Mouse (Mus musculus): ENCODE measurements around the gene Sugp2. TPM values are rescaled to one million over a fixed set of nuclear protein-coding genes. Genes with fewer than 3 reads are reported as not detected.

The Sugp2 gene
- total RNA-seq, 2 experiments from 2014 or later: 118 to 122 TPM

GRCm38 (mm10) chr8:70272949-70273348 is 38.9 kb downstream of the Sugp2 start:
- intact Hi-C loops (cut with DNase I): no loop called here

GRCm38 (mm10) chr8:70274350-70274749 is 40.3 kb downstream of the Sugp2 start:
- DNase-seq (ENCODE audit: low spot score in 2 of 2): no peak
- intact Hi-C loops (cut with DNase I): no loop called here

More at GRCm38 (mm10) chr8:70272949-70273348, 38.9 kb downstream of the Sugp2 start:
- DNase-seq (ENCODE audit: low spot score in 2 of 2): no peak

GRCm38 (mm10) chr8:70276476-70276875 is 42.5 kb downstream of the Sugp2 start:
- intact Hi-C loops (cut with DNase I): no loop called here
- DNase-seq (ENCODE audit: low spot score in 2 of 2): no peak

- peak in 1 of 2 experiments; percentile 58 for DNase-seq (ENCODE audit: low spot score in 2 of 2)
Measured at GRCm38 (mm10) chr8:70278175-70278574, 44.1 kb downstream of the Sugp2 start.

GRCm38 (mm10) chr8:70279266-70279665 is 45.2 kb downstream of the Sugp2 start:
- intact Hi-C loops (cut with DNase I): no loop called here
- DNase-seq (ENCODE audit: low spot score in 2 of 2): no peak

More at GRCm38 (mm10) chr8:70278175-70278574, 44.1 kb downstream of the Sugp2 start:
- intact Hi-C loops (cut with DNase I): no loop called here

- DNase-seq (ENCODE audit: low spot score in 2 of 2): no peak
- intact Hi-C loops (cut with DNase I): no loop called here
Measured at GRCm38 (mm10) chr8:70281001-70281400, 47.0 kb downstream of the Sugp2 start.

GRCm38 (mm10) chr8:70282603-70283135 is 48.6 kb downstream of the Sugp2 start, which contains the start of gene Homer3:
Gene Homer3, plus strand, starts transcription at chr8:70282827.
- peak; percentile 67 to 71 for DNase-seq (ENCODE audit: low spot score in 2 of 2)
- intact Hi-C loops (cut with DNase I): loop anchor here (1.0 kb wide), 1 partner anchor 48 kb away; the partner anchor contains the start of genes Armc6 and Sugp2

- no peak for DNase-seq (ENCODE audit: low spot score in 2 of 2)
- intact Hi-C loops (cut with DNase I): no loop called here
Measured at GRCm38 (mm10) chr8:70283136-70284077, 49.4 kb downstream of the Sugp2 start.

GRCm38 (mm10) chr8:70284421-70284820 is 50.4 kb downstream of the Sugp2 start:
- no peak for DNase-seq (ENCODE audit: low spot score in 2 of 2)
- intact Hi-C loops (cut with DNase I): no loop called here

GRCm38 (mm10) chr8:70285304-70285703 is 51.3 kb downstream of the Sugp2 start:
- intact Hi-C loops (cut with DNase I): no loop called here
- no peak for DNase-seq (ENCODE audit: low spot score in 2 of 2)

- intact Hi-C loops (cut with DNase I): no loop called here
- DNase-seq (ENCODE audit: low spot score in 2 of 2): no peak
Measured at GRCm38 (mm10) chr8:70286737-70287136, 52.7 kb downstream of the Sugp2 start.

- DNase-seq (ENCODE audit: low spot score in 2 of 2): peak in 1 of 2 experiments; percentile 23
- intact Hi-C loops (cut with DNase I): no loop called here
Measured at GRCm38 (mm10) chr8:70293988-70294405, 60.0 kb downstream of the Sugp2 start.

- intact Hi-C loops (cut with DNase I): no loop called here
Measured at GRCm38 (mm10) chr8:70300881-70301280, 66.9 kb downstream of the Sugp2 start.

GRCm38 (mm10) chr8:70302358-70302890 is 68.4 kb downstream of the Sugp2 start, which contains the start of the genes Ddx49 and Cope:
Gene Ddx49, minus strand, starts transcription at chr8:70302489.
Gene Cope, plus strand, starts transcription at chr8:70302518.
- intact Hi-C loops (cut with DNase I): no loop called here
- DNase-seq (ENCODE audit: low spot score in 2 of 2): peak; percentile 97

More at GRCm38 (mm10) chr8:70300881-70301280, 66.9 kb downstream of the Sugp2 start:
- DNase-seq (ENCODE audit: low spot score in 2 of 2): no peak

GRCm38 (mm10) chr8:70302901-70303300 is 68.9 kb downstream of the Sugp2 start:
- DNase-seq (ENCODE audit: low spot score in 2 of 2): no peak
- intact Hi-C loops (cut with DNase I): no loop called here

GRCm38 (mm10) chr8:70309311-70309710 is 75.3 kb downstream of the Sugp2 start:
- no peak for DNase-seq (ENCODE audit: low spot score in 2 of 2)
- intact Hi-C loops (cut with DNase I): no loop called here

GRCm38 (mm10) chr8:70313399-70313798 is 79.4 kb downstream of the Sugp2 start:
- intact Hi-C loops (cut with DNase I): no loop called here
- no peak for DNase-seq (ENCODE audit: low spot score in 2 of 2)

- intact Hi-C loops (cut with DNase I): no loop called here
Measured at GRCm38 (mm10) chr8:70315624-70316510, 81.8 kb downstream of the Sugp2 start, which contains the start of gene Cers1. Gene Cers1, plus strand, starts transcription at chr8:70315775.

More at GRCm38 (mm10) chr8:70315624-70316510, 81.8 kb downstream of the Sugp2 start, which contains the start of gene Cers1:
- DNase-seq (ENCODE audit: low spot score in 2 of 2): peak; percentile 88 to 89

Data from left cerebral cortex, postnatal 25 days (tissue).